Comparison of ENCODE assay signal across 9 mouse cellular contexts in genomic region chr4:55026109-55026646, GRCm38 (mm10).
DNase-seq lines count a peak whose midpoint lies in the region; ATAC-seq and TF ChIP-seq lines count a peak whose summit lies in the region.
"Had no signal": no experiment of that assay in that cellular context is flagged by ENCODE, and none has a peak within 500 bp of the region (broad histone marks: within the 10 kb centered on the region; RNA-seq: fewer than 3 reads in every experiment).

No protein-coding gene starts in this region.

- intact Hi-C loops in heart, postnatal 14 days (cut with DNase I), result no loop called here

- WGBS in kidney, postnatal 0 days, result 49% methylated on average over 10 of the region's 10 CpGs
- WGBS in limb, embryonic 15.5 days, result 33% methylated on average over 10 of the region's 10 CpGs

- TF ChIP-seq CTCF in kidney, postnatal 0 days (IDR thresholded peaks at IDR 0.05; ENCODE audit: low read depth), result no peak

- no peak overlapping the region for H3K9ac ChIP-seq in kidney, postnatal 0 days (ENCODE audit: low read depth, low read length)
- no peak overlapping the region for H3K9ac ChIP-seq in limb, embryonic 15.5 days

- H3K4me3 ChIP-seq in kidney, postnatal 0 days (replicated peaks; ENCODE audit: low read depth, low read length), result no peak overlapping the region
- no peak overlapping the region for H3K4me3 ChIP-seq in limb, embryonic 15.5 days

- no peaks in the 10 kb centered on the region; the same call in 1 of the 2 replicates for H3K4me1 ChIP-seq in kidney, postnatal 0 days (replicated peaks; ENCODE audit: insufficient read depth, low read length)
- peaks cover 26% of the 10 kb centered on the region for H3K4me1 ChIP-seq in limb, embryonic 15.5 days

- peak; percentile 69; the same call in 1 of the 2 replicates for ATAC-seq in kidney, postnatal 0 days (replicated peaks; ENCODE audit: low FRiP score, low read depth)
- ATAC-seq in limb, embryonic 15.5 days (ENCODE audit: insufficient number of reproducible peaks, low FRiP score, low TSS enrichment, low read depth), result peak; percentile 86
- no peak for ATAC-seq in activated CD4-positive, CD25-positive, alpha-beta regulatory T cell, adult 4 months
- ATAC-seq: forebrain, embryonic 14.5 days had no signal

- peak; percentile 89 for DNase-seq in kidney, postnatal 0 days (ENCODE audit: low spot score)
- DNase-seq in kidney, adult 11 months, result no peak
- peak; percentile 50 to 53 for DNase-seq in gastrocnemius, adult 8-10 months (ENCODE audit: low spot score in 2 of 2)
- DNase-seq in heart, postnatal 14 days, result peak; percentile 52 to 57
- no peak for DNase-seq in right cerebral cortex, adult 2 months (ENCODE audit: low spot score in 2 of 2)
- DNase-seq: right cerebral cortex, postnatal 14 days had no signal

- H3K27me3 ChIP-seq in kidney, postnatal 0 days (ENCODE audit: insufficient read depth, low read length), result no peaks in the 10 kb centered on the region
- H3K27me3 ChIP-seq in limb, embryonic 15.5 days, result no peaks in the 10 kb centered on the region

- H3K36me3 ChIP-seq in kidney, postnatal 0 days (ENCODE audit: insufficient read depth, low read length), result no peaks in the 10 kb centered on the region
- H3K36me3 ChIP-seq in limb, embryonic 15.5 days, result peaks cover 23% of the 10 kb centered on the region

- H3K4me2 ChIP-seq in kidney, postnatal 0 days (ENCODE audit: low read length), result no peak overlapping the region
- 0 out of 2 replicates have a peak overlapping the region, but pooled peaks have one; percentile 7 for H3K4me2 ChIP-seq in limb, embryonic 15.5 days

- no peaks in the 10 kb centered on the region for H3K9me3 ChIP-seq in kidney, postnatal 0 days (replicated peaks; ENCODE audit: low read length)
- no peaks in the 10 kb centered on the region for H3K9me3 ChIP-seq in limb, embryonic 15.5 days

- no peak overlapping the region for H3K27ac ChIP-seq in kidney, postnatal 0 days
- H3K27ac ChIP-seq in limb, embryonic 15.5 days, result peak overlapping the region; percentile 67

Comparison
In these comparisons a context has a peak if more than half of its experiments do, and no peak if none do; other contexts are left out.
1. DNase-seq: peak in kidney, postnatal 0 days (single experiment), gastrocnemius, adult 8-10 months (2 of 2) and heart, postnatal 14 days (2 of 2); none in kidney, adult 11 months (single experiment) and right cerebral cortex, adult 2 months (0 of 2).